Mouse (Mus musculus) cerebellum, adult 2 months (tissue): ENCODE results near the gene Btbd7. TPM values are rescaled to one million over a fixed set of nuclear protein-coding genes. Genes with fewer than 3 reads are reported as not detected.

ENCODE experiments used
- DNase-seq, 2 experiments: peaks; one replicate each; pipeline ENCODE4 v3.0.0; 2021
- H3K27ac ChIP-seq: fragments of 200-500 bp; 2 replicates; pipeline ENCODE4 v1.5.1; 2012; ENCODE audit warnings: low read length, control low read depth, inconsistent platforms; ENCODE audit not compliant: insufficient read depth
- H3K27me3 ChIP-seq: fragments of 200-500 bp; 2 replicates; pipeline ENCODE4 v1.6.1; 2012; ENCODE audit warnings: inconsistent platforms, mild to moderate bottlenecking, low read length, moderate library complexity; ENCODE audit not compliant: control insufficient read depth, insufficient read depth
- H3K4me1 ChIP-seq: fragments of 200-500 bp; 2 replicates; pipeline ENCODE4 v1.6.1; 2011; ENCODE audit warnings: low read length; ENCODE audit not compliant: control insufficient read depth, insufficient read depth
- H3K4me3 ChIP-seq: fragments of 200-500 bp; replicated peaks from 2 replicates; pipeline ENCODE3; 2011; ENCODE audit warnings: mild to moderate bottlenecking, low read depth, low read length, control low read depth; ENCODE audit not compliant: insufficient read depth
- CTCF ChIP-seq: fragments of 200-500 bp; IDR thresholded peaks from 2 replicates; pipeline ENCODE4 v1.5.1; 2011; ENCODE audit warnings: low read depth, mild to moderate bottlenecking, control low read depth, low read length, moderate library complexity, borderline replicate concordance; ENCODE audit not compliant: insufficient read depth
- POLR2A ChIP-seq: fragments of 200-500 bp; IDR thresholded peaks from 2 replicates; pipeline ENCODE4 v1.6.1; 2011; ENCODE audit warnings: low read length, control low read depth, borderline replicate concordance; ENCODE audit not compliant: insufficient read depth
- WGBS: fragments of 180-500 bp; shearing (Covaris S2); methylation state at CpG from one replicate; pipeline ENCODE4 v1.1.7; 2018; 5-methylcytosine and 5-hydroxymethylcytosine counted together
- polyA plus RNA-seq: library from polyadenylated mRNA; depleted of rRNA; stranded (reverse); fragments of >200 nt; gene quantifications from 2 replicates; pipeline ENCODE4 v1.2.3, GENCODE M21; 2012

Gene Btbd7
- polyA plus RNA-seq, 1 experiment = 12.8 TPM

DNA sequence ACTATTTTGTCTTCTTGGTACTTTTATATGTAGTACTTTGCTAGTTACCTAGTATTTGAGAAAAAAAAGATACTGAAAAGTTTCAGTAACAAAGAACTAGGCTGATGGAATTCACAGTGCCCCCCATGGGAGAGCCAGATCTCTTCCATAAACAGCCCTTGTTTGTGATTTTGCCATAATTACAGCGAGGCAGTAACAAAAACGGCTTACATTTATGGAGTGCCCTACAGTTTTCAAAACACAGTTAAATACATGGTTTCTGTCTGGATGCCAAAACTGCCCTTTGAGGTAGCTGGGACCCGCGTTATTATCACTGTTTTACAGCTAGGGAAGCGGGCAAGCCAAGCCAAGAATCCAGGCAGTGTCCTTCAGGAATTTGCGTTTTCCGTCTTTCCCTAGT is 630 bp upstream of the Btbd7 start:
- WGBS = 20% methylated on average over 7 of the region's 7 CpGs
- Histone ChIP-seq H3K4me1 (0 out of 2 replicates have a peak, but pooled peaks cover 3% of the 10 kb centered on the region), H3K4me3 (peak overlapping the region; percentile 71), H3K27me3 (no peaks in the 10 kb centered on the region), H3K27ac (no peak overlapping the region)
- DNase-seq = no peak
- TF ChIP-seq POLR2A = no peak
- no peak for TF ChIP-seq CTCF

DNA sequence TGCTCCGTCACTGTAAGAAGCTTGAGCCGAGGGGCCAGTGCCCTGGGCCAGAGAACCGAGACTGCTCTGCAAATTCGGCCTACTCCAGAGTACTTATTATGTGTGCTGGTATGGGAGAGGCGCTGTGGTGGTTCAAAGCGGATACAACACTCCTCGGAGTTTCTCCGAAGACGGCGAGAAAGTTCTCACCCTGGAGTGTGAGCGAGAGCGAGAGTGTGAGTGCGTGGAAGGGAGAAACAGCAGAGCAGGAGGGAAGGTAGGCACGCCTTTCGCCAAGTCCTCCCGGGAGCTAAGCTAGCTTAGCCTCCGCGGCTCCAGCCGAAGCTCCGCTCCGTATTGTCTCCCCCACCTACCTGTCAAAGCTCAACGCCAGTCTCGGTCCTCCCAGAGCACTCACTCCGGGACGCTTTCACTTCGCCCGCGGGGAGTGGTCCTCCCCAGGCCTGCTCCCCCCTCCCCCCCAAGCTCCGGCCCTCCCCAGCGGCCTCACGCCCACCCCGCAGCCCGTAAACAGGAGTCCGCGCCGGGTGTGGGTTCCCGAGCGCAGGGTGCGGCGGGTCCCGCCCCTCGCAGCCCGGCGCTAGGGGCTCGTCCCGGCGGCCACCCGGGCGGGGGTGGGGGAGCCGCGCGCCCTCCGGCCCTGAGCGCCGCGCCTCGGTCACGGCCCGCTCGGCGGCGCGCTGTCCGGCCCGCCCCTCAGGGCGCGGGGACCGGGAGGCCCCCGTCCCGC is 805 bp downstream of the Btbd7 start:
- Histone ChIP-seq H3K27ac (no peak overlapping the region; the same call in 1 of the 2 replicates), H3K4me1 (0 out of 2 replicates have a peak, but pooled peaks cover 3% of the 10 kb centered on the region), H3K4me3 (peak overlapping the region; percentile 71), H3K27me3 (no peaks in the 10 kb centered on the region)
- WGBS = under 1% methylated on average over 70 of the region's 70 CpGs
- TF ChIP-seq POLR2A = no peak
- TF ChIP-seq CTCF = no peak
- DNase-seq = peak; percentile 37 to 55

DNA sequence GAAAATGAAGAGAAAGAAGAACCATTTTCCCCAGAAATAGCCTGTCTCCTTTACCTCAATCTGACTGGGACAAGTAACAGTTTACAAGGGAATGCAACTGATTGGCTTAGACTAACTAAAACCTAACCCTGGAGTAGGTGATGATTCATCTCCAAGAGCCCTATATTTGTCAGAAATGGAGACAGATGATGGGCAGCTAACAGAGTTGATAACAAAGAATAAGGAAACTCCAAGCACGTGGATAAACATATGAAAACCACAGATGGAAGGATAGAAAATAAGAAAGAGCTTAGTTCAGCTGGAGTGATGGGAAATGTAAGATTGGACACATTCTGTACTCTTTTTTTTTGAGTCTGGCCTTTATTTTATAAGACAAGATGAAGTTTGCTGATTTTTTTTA is 7.7 kb downstream of the Btbd7 start:
- TF ChIP-seq POLR2A (no peak), CTCF (no peak)
- no peak for DNase-seq
- Histone ChIP-seq H3K27ac (no peak overlapping the region), H3K4me3 (no peak overlapping the region), H3K4me1 (no peaks in the 10 kb centered on the region), H3K27me3 (no peaks in the 10 kb centered on the region)
- 79% methylated on average over 1 of the region's 1 CpGs for WGBS

DNA sequence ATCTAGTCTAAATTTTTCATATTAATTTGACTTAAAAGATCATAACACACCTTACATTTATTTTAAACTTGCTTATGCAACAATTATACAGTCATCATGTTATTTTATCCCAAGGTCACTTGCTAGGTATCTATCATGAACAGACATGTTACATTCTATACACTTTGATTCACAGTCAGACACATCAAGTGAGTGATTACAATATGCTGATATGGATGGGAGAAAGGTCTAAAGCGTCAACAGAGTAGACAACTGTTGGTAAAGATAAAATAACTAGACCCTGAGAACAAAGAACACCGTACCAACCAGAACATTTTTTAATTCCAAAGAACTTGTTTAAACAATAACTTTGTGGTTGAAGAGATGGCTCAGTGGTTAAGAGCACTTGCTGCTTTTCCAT is 8.5 kb downstream of the Btbd7 start:
- no peaks in the 10 kb centered on the region for H3K27me3 ChIP-seq
- 96% methylated on average over 2 of the region's 2 CpGs for WGBS
- no peaks in the 10 kb centered on the region for H3K4me1 ChIP-seq
- H3K4me3 ChIP-seq = no peak overlapping the region
- H3K27ac ChIP-seq = no peak overlapping the region
- TF ChIP-seq POLR2A = no peak
- TF ChIP-seq CTCF = no peak
- DNase-seq = no peak

DNA sequence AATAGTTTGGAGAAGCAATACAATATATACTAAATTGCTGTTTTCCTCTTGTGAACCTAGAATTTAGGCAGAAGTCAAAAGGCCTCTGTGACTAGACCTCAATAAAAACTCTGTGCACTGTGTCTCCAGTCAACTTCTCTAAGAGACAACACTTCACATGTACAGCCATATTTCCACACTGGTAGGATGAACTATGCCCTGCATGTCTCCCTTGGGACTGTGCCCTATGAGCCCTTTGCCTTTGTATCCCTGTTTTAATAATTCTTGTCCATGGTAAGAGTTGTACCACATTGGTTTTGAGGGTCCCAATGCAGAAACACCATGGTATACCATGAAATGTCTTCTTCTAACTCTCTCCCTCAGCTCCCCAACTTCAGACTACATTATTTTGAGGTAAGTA is 17.5 kb downstream of the Btbd7 start:
- TF ChIP-seq POLR2A (no peak), CTCF (no peak)
- H3K4me1 ChIP-seq = no peaks in the 10 kb centered on the region

DNA sequence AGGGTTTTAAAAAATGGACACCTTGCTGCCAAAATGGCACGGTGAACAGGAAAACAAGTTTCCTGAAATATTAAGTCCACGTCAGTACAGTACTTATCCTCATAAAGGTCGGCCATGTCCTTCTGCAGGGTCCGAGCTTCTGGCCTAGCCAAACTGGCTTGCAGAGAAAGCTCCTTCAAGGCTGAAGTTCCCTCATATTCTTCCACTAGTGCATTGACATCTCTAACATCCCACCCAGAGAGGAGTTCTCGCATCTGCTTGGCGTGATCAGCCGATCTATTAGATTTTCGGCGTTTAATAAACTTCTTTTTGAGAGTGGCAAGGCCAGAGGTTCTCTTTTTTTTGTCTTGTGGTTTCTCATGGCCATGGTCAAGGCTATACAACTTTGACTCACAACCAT is 40.0 kb downstream of the Btbd7 start:
- TF ChIP-seq POLR2A (no peak), CTCF (no peak)
- no peak for DNase-seq
- 97% methylated on average over 9 of the region's 9 CpGs for WGBS
- Histone ChIP-seq H3K27ac (no peak overlapping the region), H3K27me3 (no peaks in the 10 kb centered on the region), H3K4me3 (no peak overlapping the region), H3K4me1 (no peaks in the 10 kb centered on the region)

More for the DNA sequence above, 17.5 kb downstream of the Btbd7 start:
- Histone ChIP-seq H3K4me3 (no peak overlapping the region), H3K27me3 (no peaks in the 10 kb centered on the region), H3K27ac (no peak overlapping the region)
- no peak for DNase-seq

DNA sequence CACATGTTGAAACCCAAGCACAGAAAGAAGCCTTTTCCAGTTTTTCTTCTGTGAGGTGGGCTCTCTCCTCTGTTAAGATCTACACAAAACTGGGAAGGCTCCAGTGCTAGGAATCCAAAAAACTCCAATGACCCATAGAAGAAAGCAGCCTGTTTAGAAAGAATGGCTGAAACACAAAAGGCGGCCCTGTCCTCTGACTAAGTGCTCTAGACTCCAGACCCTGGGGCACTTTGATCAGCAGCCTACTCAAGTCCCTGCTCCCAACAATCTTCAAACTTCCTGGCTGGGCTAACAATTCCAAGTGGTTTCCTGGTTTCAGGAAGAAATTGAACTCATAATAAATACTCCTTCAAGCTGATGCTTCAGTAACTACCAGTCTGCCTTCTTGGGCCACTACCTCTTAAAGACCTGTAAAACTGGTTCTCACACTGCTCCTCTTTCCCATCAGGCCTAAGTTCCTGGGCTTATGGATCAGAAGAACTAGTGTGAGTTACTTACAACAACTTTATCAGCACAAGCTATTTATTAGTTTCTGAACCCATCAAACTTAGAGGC is 45.4 kb downstream of the Btbd7 start:
- H3K4me3 ChIP-seq = no peak overlapping the region
- H3K27me3 ChIP-seq = no peaks in the 10 kb centered on the region
- no peak overlapping the region for H3K27ac ChIP-seq
- no peak for DNase-seq
- TF ChIP-seq POLR2A = no peak
- no peak for TF ChIP-seq CTCF
- 91% methylated on average over 1 of the region's 1 CpGs for whole genome bisulfite sequencing
- peaks cover 5% of the 10 kb centered on the region; the same call in 1 of the 2 replicates for H3K4me1 ChIP-seq

DNA sequence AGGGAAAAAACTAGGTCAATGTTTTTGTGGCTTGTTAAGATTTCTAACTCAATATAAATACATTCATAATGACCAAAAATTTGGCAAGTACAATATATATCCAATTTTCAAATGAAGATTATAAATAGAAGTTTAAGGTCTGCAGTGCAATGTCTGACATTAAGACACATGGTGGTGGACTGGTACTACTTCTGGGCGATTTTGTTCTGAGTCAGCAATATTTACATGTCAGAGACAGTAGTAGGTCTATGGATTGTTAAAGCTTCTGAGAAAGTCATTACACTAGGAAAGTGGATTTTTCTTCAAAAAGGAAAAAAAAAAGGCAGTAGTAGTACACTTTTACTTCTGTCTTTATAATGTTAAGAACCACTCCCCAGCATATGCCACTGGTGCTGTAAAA is 46.4 kb downstream of the Btbd7 start:
- peaks cover 5% of the 10 kb centered on the region; the same call in 1 of the 2 replicates for H3K4me1 ChIP-seq
- no peak overlapping the region for H3K4me3 ChIP-seq
- TF ChIP-seq CTCF (no peak), POLR2A (no peak)
- no peaks in the 10 kb centered on the region for H3K27me3 ChIP-seq
- WGBS = 40% methylated on average over 1 of the region's 1 CpGs
- no peak overlapping the region for H3K27ac ChIP-seq
- no peak for DNase-seq
